Mouse (Mus musculus) heart, postnatal 36 days (tissue): ENCODE measurements around the gene Itgb1bp2. TPM values are rescaled to one million over a fixed set of nuclear protein-coding genes. Genes with fewer than 3 reads are reported as not detected.

Experiments
- DNase-seq, 2 experiments: peaks; one replicate each; pipeline ENCODE4 v3.0.0; 2021 to 2022
- intact Hi-C: fragments of 180-260 bp; cut with DNase I; formaldehyde crosslinking; loops from one replicate; pipeline ENCODE4 v1.15.1; 2025
- total RNA-seq, 2 experiments: library from RNA; stranded (reverse); gene quantifications; 2 replicates each; pipeline ENCODE4 v1.2.3; 2021

Gene Itgb1bp2
- 100 to 1,000 TPM; 184 to 237 TPM for total RNA-seq

- DNase-seq = peak; percentile 20 to 22
- intact Hi-C loops = no loop called here
These were observed at the start of gene Itgb1bp2 for GRCm38 (mm10) chrX:101448886-101449475. TSS of gene Itgb1bp2 (plus strand) at chrX:101449088.

- intact Hi-C loops = loop anchor here (1.0 to 5.0 kb wide), 3 partner anchors 10 to 287 kb away; partner anchors contain the start of gene Nono
- DNase-seq = peak; percentile 31 to 55
These were observed 29.8 kb upstream of the Itgb1bp2 start for GRCm38 (mm10) chrX:101418946-101419724.

GRCm38 (mm10) chrX:101419725-101420699 is 28.9 kb upstream of the Itgb1bp2 start:
- intact Hi-C loops = loop anchor here (1.0 to 10.0 kb wide), 4 partner anchors 9 to 288 kb away; partner anchors contain the start of genes Foxo4 and Nono

DNA sequence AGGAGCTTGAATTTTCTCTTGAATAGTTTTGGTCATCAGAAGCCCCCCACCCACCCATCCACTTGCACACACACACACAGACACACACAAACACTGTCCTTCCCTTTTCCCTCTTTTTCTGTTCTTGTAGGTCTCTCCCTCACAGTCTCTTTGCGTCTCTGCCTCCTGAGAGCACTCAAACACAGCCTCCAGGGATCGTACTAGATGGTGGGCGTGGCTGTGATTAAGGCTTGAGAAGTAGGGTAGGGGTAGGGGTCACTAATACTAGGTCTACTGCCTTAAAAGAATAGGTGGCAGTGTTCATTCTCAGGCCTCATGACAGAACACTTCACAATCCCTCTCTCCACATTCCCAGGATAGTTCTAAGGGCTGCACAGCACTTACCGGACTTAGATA is 28.2 kb upstream of the Itgb1bp2 start, which contains the start of gene Zmym3:
TSS of gene Zmym3 (minus strand) at position 150 of the 396 bp plus-strand sequence.
- intact Hi-C loops = loop anchor here (10.0 kb wide), 1 partner anchor 166 kb away; the partner anchor contains the start of gene Foxo4
- DNase-seq = no peak

More at GRCm38 (mm10) chrX:101419725-101420699, 28.9 kb upstream of the Itgb1bp2 start:
- DNase-seq = peak; percentile 82

GRCm38 (mm10) chrX:101423462-101423861 is 25.4 kb upstream of the Itgb1bp2 start:
- no peak for DNase-seq
- intact Hi-C loops = loop anchor here (10.0 kb wide), 1 partner anchor 169 kb away; the partner anchor contains the start of gene Foxo4

DNA sequence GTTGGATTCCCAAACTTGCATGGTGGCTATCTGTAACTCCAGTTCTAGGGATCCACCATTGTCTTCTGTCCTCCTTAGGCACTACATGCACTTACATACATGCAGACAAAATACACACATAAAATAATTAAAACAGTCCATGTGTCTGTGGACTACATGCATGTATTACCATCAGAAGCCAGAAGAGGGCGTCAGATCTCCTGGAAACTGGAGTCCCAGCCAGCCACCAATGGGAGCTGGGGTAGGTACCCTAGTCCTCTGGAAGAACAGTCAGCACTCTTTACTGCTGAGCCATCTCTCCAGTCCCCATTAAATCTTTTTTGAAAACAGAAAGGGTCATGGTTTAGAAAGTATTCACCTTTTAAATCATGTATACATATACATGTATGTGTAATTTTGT is 21.1 kb upstream of the Itgb1bp2 start:
- no peak for DNase-seq
- intact Hi-C loops = loop anchor here (2.0 to 10.0 kb wide), 2 partner anchors 59 to 173 kb away; partner anchors contain the start of gene Foxo4

DNA sequence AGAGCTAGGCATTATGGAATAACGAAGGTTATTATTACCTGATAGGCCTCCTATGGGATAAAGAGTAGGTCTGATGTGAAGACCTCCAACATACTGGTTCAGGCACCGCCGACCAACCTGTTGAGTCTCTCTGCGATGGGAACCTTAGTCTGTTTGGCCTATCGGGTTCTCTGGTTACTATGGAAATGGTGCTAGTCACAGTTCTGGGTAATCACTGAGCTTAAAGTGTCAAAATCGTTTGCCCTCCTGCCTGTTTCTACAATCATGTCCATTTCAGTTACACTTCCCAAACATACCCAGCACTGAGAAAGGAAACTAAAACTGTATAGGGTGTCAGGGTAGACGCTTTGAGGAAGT is 20.1 kb upstream of the Itgb1bp2 start:
- DNase-seq = peak in 1 of 2 experiments; percentile 7
- intact Hi-C loops = loop anchor here (1.0 to 10.0 kb wide), 3 partner anchors 9 to 174 kb away; partner anchors contain the start of gene Foxo4

- intact Hi-C loops = loop anchor here (1.0 to 10.0 kb wide), 3 partner anchors 10 to 175 kb away; partner anchors contain the start of gene Foxo4
- DNase-seq = peak; percentile 69 to 76
These were observed 19.5 kb upstream of the Itgb1bp2 start, which contains the start of gene Nono for GRCm38 (mm10) chrX:101429142-101429949. TSS of gene Nono (plus strand) at chrX:101429318.

DNA sequence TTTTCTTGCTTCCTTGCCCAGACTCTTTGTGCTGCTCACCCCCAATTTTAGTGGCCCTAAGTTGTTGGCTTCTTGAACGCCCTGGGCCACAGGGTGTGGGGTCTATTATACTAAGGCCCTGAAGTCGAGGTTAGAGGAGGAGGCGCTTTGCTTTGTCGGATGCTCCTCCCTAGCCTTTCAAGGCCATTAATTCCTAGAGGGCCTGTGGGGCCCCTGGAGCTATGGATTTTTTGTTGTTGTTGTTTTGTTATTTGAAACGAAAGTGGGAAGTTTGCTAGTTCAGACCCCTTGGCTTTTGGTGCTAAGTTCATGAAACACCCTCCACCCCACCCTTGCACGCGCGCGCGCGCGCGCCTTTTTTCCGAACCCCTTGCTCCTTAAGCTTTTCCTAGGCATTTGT is 18.9 kb upstream of the Itgb1bp2 start:
- no peak for DNase-seq
- intact Hi-C loops = loop anchor here (1.0 to 10.0 kb wide), 3 partner anchors 11 to 175 kb away; partner anchors contain the start of gene Foxo4

- no peak for DNase-seq
- intact Hi-C loops = no loop called here
These were observed 2.3 kb downstream of the Itgb1bp2 start for GRCm38 (mm10) chrX:101451147-101451546.

GRCm38 (mm10) chrX:101451591-101451990 is 2.7 kb downstream of the Itgb1bp2 start:
- intact Hi-C loops = no loop called here
- DNase-seq = no peak

DNA sequence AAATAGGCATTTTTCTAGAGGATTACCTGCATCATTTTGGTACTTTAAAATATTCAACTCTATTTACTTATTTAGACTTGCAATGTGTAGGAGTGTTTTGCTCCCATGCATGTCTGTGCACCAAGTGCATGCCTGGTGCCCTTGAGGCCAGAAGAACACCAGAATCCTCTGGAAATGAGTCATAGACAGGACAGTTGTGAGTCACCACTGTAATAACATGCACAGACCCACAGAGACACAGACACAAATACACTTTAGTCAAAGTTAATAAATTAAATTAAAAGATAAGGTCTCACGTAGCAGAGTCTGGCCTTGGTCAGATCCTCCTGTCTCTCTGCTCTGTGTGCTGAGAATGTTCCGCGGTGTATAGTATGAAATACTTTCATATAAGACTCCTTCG is 23.3 kb downstream of the Itgb1bp2 start:
- DNase-seq = no peak
- intact Hi-C loops = no loop called here

- intact Hi-C loops = no loop called here
These were observed 32.9 kb downstream of the Itgb1bp2 start for GRCm38 (mm10) chrX:101481604-101482350.

DNA sequence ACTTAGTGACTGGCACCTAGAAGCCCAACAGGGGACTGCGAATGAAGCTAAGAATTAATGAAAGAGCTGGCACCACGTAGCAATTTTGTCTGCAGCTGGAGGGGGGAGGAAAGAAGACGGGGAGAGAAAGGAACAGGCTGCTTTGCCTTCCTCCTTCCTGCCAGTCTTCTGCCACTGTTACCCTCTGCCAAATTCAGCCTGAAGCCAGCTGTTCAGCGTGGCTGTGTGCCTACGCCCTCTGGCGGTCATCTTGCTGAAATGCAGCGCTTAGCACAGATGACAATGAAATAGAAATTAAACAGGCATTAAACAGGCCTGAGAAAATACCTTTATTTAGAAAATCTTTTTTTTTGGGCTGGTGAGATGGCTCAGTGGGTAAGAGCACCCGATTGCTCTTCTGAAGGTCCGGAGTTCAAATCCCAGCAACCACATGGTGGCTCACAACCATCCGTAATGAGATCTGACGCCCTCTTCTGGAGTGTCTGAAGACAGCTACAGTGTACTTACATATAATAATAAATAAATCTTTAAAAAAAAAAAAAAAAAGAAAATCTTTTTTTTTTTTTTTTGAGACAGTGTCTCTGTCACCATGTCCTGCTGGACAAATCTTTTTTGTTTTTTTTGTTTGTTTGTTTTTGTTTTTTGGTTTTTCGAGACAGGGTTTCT is 37.7 kb downstream of the Itgb1bp2 start:
- DNase-seq = peak; percentile 25 to 43

More at GRCm38 (mm10) chrX:101481604-101482350, 32.9 kb downstream of the Itgb1bp2 start:
- no peak for DNase-seq

More for the DNA sequence above, 37.7 kb downstream of the Itgb1bp2 start:
- intact Hi-C loops = loop anchor here (2.0 kb wide), 1 partner anchor 58 kb away; the partner anchor contains the start of gene Nono
